Mouse (Mus musculus) megakaryocyte, embryonic 14.5 days (primary cell): ENCODE measurements around the gene Hmg20b.

Source experiments
- FLI1 ChIP-seq: IDR thresholded peaks from 2 replicates; pipeline ENCODE4 v1.6.1; 2012; ENCODE audit warnings: low read length, inconsistent platforms, mixed read lengths
- GATA1 ChIP-seq: IDR thresholded peaks from 3 replicates; pipeline ENCODE4 v1.6.1; 2012; ENCODE audit warnings: mixed read lengths, low read length, inconsistent platforms, borderline replicate concordance

DNA sequence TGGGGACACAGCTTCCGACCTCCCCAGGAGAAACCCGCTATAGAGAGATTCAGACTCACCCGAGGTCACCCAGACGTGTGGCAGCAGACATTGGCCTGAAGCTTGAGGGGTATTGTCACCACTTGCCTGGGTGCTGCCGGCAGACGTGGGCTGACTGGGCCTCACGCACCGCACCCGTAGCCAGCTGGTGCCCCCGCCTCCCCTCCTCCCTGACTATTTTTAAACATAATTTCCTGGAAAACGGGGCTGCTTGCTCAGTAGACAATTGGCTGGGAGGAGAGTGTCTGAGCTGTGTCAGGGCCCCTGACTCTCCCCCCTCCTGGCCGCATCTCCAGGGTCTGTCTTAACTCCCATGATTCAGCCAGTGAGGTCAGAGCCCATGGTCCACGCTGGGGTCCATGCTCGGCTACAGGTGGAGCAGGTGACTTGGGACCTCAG lies 47.5 kb downstream of the Hmg20b start:
- TF ChIP-seq GATA1 (no peak), FLI1 (no peak)
